Comparison of ENCODE assay signal across 8 mouse cellular contexts in the genomic region with DNA sequence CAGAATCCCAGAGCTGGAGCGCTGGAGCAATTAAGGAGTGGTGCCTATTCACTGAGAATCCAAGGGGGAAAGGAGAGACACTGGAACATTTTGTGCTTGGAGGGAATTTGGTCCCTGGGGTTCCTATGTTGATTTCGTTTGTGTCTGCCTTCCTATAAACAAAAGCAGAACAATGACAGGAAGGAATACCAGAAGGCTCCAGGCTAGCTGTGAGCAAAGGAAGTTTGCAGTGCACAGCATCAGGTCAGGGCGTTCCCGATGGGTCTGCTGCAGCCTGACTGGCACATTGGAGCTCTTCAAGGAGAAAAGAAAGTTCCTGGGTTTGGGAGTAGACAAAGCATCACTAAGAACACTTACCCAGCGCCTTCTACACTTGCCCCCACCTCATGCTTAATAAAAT. TPM values are rescaled to one million over a fixed set of nuclear protein-coding genes. Genes with fewer than 3 reads are reported as not detected.
DNase-seq lines count a peak whose midpoint lies in the region; ATAC-seq and TF ChIP-seq lines count a peak whose summit lies in the region.

No protein-coding gene starts in this region.

- H3K9ac ChIP-seq in neural tube, embryonic 11.5 days (ENCODE audit: low read length) = no peak overlapping the region
- no peak overlapping the region for H3K9ac ChIP-seq in heart, embryonic 15.5 days
- H3K9ac ChIP-seq in limb, embryonic 14.5 days (ENCODE audit: low read depth, low read length, severe bottlenecking) = no peak overlapping the region

- no peak overlapping the region for H3K27ac ChIP-seq in neural tube, embryonic 11.5 days (ENCODE audit: low read depth, low read length)
- no peak overlapping the region for H3K27ac ChIP-seq in heart, embryonic 15.5 days
- no peak overlapping the region for H3K27ac ChIP-seq in limb, embryonic 14.5 days (replicated peaks; ENCODE audit: low read depth, low read length)

- ATAC-seq in neural tube, embryonic 11.5 days (ENCODE audit: insufficient read depth, low FRiP score, low TSS enrichment) = no peak
- no peak for ATAC-seq in heart, embryonic 15.5 days (replicated peaks; ENCODE audit: insufficient number of reproducible peaks, insufficient read depth, low FRiP score, low read depth)
- no peak for ATAC-seq in limb, embryonic 14.5 days (ENCODE audit: low FRiP score, low read depth)
- ATAC-seq in granulocyte monocyte progenitor cell, adult 5-6 weeks (replicated peaks; ENCODE audit: poor library complexity, severe bottlenecking) = no peak

- peaks cover 11% of the 10 kb centered on the region for H3K27me3 ChIP-seq in neural tube, embryonic 11.5 days (ENCODE audit: control insufficient read depth, insufficient read depth, low read length)
- peaks cover 30% of the 10 kb centered on the region for H3K27me3 ChIP-seq in heart, embryonic 15.5 days
- H3K27me3 ChIP-seq in limb, embryonic 14.5 days (ENCODE audit: control insufficient read depth, insufficient read depth, low read length) = peaks cover 17% of the 10 kb centered on the region

- H3K36me3 ChIP-seq in neural tube, embryonic 11.5 days (ENCODE audit: control insufficient read depth, insufficient read depth, low read length) = no peaks in the 10 kb centered on the region
- no peaks in the 10 kb centered on the region for H3K36me3 ChIP-seq in heart, embryonic 15.5 days
- H3K36me3 ChIP-seq in limb, embryonic 14.5 days (ENCODE audit: control insufficient read depth, insufficient read depth, low read length) = no peaks in the 10 kb centered on the region

- no peak for DNase-seq in neural tube, embryonic 11.5 days (ENCODE audit: low spot score)
- DNase-seq in neural tube, embryonic 10.5 days (ENCODE audit: extremely low spot score, low spot score) = no peak
- no peak for DNase-seq in limb, embryonic 14.5 days (ENCODE audit: low spot score)
- DNase-seq in skeletal muscle tissue, adult 2 months (ENCODE audit: low read depth, low spot score) = peak; percentile 13
- DNase-seq in urinary bladder, adult 2 months (ENCODE audit: low spot score) = no peak
- no peak for DNase-seq in adrenal gland, adult 2 months

- WGBS in neural tube, embryonic 11.5 days = 12% methylated on average over 5 of the region's 5 CpGs
- 24% methylated on average over 5 of the region's 5 CpGs for WGBS in heart, embryonic 15.5 days
- WGBS in limb, embryonic 14.5 days = 27% methylated on average over 5 of the region's 5 CpGs

- H3K4me3 ChIP-seq in neural tube, embryonic 11.5 days (ENCODE audit: low read depth, low read length) = peak overlapping the region; percentile 61
- H3K4me3 ChIP-seq in heart, embryonic 15.5 days = no peak overlapping the region
- H3K4me3 ChIP-seq in limb, embryonic 14.5 days (replicated peaks; ENCODE audit: low read length) = no peak overlapping the region

- no peak for TF ChIP-seq POLR2A in limb, embryonic 14.5 days (IDR thresholded peaks at IDR 0.05; ENCODE audit: borderline replicate concordance, extremely low read depth, insufficient read depth, insufficient read length)

- H3K4me1 ChIP-seq in neural tube, embryonic 11.5 days (ENCODE audit: control insufficient read depth, insufficient read depth, low read length) = peaks cover 2% of the 10 kb centered on the region; the same call in 1 of the 2 replicates
- peaks cover 11% of the 10 kb centered on the region for H3K4me1 ChIP-seq in heart, embryonic 15.5 days (replicated peaks)
- H3K4me1 ChIP-seq in limb, embryonic 14.5 days (ENCODE audit: control insufficient read depth, insufficient read depth, low read length) = 0 out of 2 replicates have a peak, but pooled peaks cover 4% of the 10 kb centered on the region

- no peaks in the 10 kb centered on the region for H3K9me3 ChIP-seq in neural tube, embryonic 11.5 days (ENCODE audit: control insufficient read depth, low read length)
- H3K9me3 ChIP-seq in heart, embryonic 15.5 days (replicated peaks) = no peaks in the 10 kb centered on the region
- no peaks in the 10 kb centered on the region for H3K9me3 ChIP-seq in limb, embryonic 14.5 days (ENCODE audit: control insufficient read depth, low read length)

- H3K4me2 ChIP-seq in neural tube, embryonic 11.5 days (ENCODE audit: low read depth) = peak overlapping the region; percentile 98
- H3K4me2 ChIP-seq in heart, embryonic 15.5 days = peak overlapping the region; percentile 96
- H3K4me2 ChIP-seq in limb, embryonic 14.5 days (replicated peaks; ENCODE audit: low read depth, low read length, severe bottlenecking) = peak overlapping the region; percentile 93; the same call in 1 of the 2 replicates

RNA-seq across cellular contexts. Expression of a gene that starts 1.9 kb away (rescaled TPM):
- polyA plus RNA-seq in neural tube, embryonic 11.5 days (2014; fragmentation: Nextera tagmentation; extraction: Ambion mirVana) = 5.0 and 6.1 TPM in 2 replicates
- polyA plus RNA-seq in heart, embryonic 15.5 days (2015; fragmentation: Nextera tagmentation; extraction: Ambion mirVana) = 1.0 and 1.2 TPM in 2 replicates
- 1.6 and 1.8 TPM in 2 replicates for polyA plus RNA-seq in limb, embryonic 14.5 days (2012; rRNA removed)
- 2.6 and 3.0 TPM in 2 replicates for polyA plus RNA-seq in limb, embryonic 14.5 days (2014; fragmentation: Nextera tagmentation; extraction: Ambion mirVana)
- not detected in 2 replicates for total RNA-seq in granulocyte monocyte progenitor cell, adult 5-6 weeks (2014; fragmentation: Nextera tagmentation)
- total RNA-seq in granulocyte monocyte progenitor cell, adult 5-6 weeks (2017) = not detected in 2 replicates
- 0.78 and 1.0 TPM in 2 replicates for polyA plus RNA-seq in urinary bladder, adult 2 months (2012; rRNA removed)
- total RNA-seq in adrenal gland, adult 2 months (2021) = 1 to 10 TPM; 3.0 to 3.5 TPM
- 1.9 and 2.3 TPM in 2 replicates for polyA plus RNA-seq in adrenal gland, adult 2 months (2012; rRNA removed)
